Mouse (Mus musculus) myocyte (in vitro differentiated cells): ENCODE results near the gene Rnf180.

Experiments used
- E2F4 ChIP-seq: IDR thresholded peaks from one replicate; pipeline ENCODE4 v1.6.1; 2011; ENCODE audit warnings: mild to moderate bottlenecking, control low read depth, moderate library complexity; ENCODE audit not compliant: insufficient read depth
- POLR2A ChIP-seq: IDR thresholded peaks from one replicate; pipeline ENCODE4 v1.6.1; 2011; ENCODE audit warnings: low read depth, mild to moderate bottlenecking, control low read depth, moderate library complexity; ENCODE audit not compliant: insufficient read length

DNA sequence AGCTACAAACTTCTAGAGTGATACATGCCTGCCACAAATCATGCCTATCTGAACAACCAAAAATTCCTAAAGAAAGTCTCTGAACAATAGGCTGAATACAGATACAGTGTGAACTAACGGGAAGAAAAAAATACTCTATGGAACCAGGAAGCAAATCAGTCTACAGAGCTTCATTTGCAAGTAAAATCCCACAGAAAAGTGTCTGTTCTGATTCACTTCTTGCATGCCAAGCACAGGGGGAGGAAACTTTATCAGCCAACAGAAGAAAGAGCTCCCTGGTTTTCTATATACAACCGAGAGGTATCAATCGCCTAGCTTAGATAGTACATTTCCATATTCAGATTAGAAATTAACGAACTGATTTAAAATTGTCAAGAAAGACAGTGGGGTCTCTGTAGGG is 43.8 kb downstream of the Rnf180 start:
- TF ChIP-seq E2F4 (no peak), POLR2A (no peak)
